Mouse (Mus musculus) erythroid progenitor cell, adult 5-6 weeks (primary cell): ENCODE data around the gene Abt1. TPM values are rescaled to one million over a fixed set of nuclear protein-coding genes. Genes with fewer than 3 reads are reported as not detected.

Experiments used
- ATAC-seq: replicated peaks from 2 replicates; pipeline ENCODE4 v1.8.0; 2016; ENCODE audit warnings: moderate number of reproducible peaks, mild to moderate bottlenecking, moderate TSS enrichment, inconsistent platforms; ENCODE audit not compliant: poor library complexity, low FRiP score, severe bottlenecking
- total RNA-seq, 2 experiments: library from RNA; stranded (forward) in 1 of 2; stranded (reverse) in 1 of 2; fragments of 150-400 nt in 1 of 2; fragments of 186-747, 209-891 nt in 1 of 2; gene quantifications; 2 replicates each; pipeline versions ENCODE4 v1.2.3 to v1.2.4; 2015 to 2017; ENCODE audit warnings: low replicate concordance in 2 of 2

The Abt1 gene
- total RNA-seq (2015; ENCODE audit: low replicate concordance) (1.1 and 2.1 TPM in 2 replicates), total RNA-seq (2017; ENCODE audit: low replicate concordance) (1.3 and 1.6 TPM in 2 replicates)

- ATAC-seq = peak; percentile 78
Measured at GRCm38 (mm10) chr13:23423286-23424051, at the start of gene Abt1. TSS of gene Abt1 (minus strand) at chr13:23423866.

DNA sequence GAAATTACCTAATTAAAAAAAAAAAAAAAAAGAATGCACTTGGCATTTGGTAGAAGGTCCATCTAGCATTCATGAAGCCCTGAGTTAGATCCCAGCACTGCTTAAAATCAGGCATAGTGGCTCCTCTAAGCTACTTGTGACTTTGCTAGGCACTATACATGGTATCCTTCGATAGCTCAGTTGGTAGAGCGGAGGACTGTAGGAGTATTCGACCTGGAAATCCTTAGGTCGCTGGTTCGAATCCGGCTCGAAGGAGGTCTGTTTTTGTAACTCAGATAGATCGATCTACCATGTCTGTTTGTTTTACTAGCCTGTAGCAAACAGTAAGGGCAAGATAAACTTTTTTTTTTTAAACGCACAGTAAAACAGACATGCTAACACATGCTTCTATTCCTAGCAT lies 43.2 kb upstream of the Abt1 start:
- no peak for ATAC-seq

GRCm38 (mm10) chr13:23466306-23466705 lies 42.6 kb upstream of the Abt1 start:
- no peak for ATAC-seq

GRCm38 (mm10) chr13:23465600-23466109 lies 42.0 kb upstream of the Abt1 start, which contains the start of gene Btn1a1:
TSS of gene Btn1a1 (minus strand) at chr13:23465901.
- no peak for ATAC-seq

DNA sequence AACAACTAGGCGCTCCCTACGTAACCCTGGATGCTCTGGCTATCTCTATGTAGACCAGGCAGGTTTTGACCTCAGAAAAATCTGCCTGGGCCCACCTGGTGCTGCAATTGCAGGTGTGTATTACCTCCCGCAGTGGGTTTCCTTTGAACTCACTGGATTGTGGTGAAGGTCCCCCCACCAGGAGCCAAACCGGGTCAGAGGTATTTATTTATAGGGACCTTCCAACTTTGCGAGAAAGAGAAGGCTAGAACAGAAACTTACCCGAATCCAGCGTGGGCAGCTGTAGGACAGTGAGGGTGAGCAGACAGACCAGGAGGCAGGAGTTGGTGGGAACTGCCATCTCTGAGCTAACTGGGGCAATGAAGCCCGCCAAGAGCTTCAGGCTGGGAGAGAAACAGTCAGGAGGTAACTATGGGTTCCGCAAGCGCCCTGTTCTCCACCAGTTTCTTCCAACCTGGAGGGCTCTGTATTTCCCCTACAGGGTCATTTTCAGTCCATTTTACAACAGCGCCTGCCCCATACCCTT lies 41.2 kb upstream of the Abt1 start:
- no peak for ATAC-seq

- ATAC-seq = peak; percentile 79
Measured at GRCm38 (mm10) chr13:23464224-23464637, 40.6 kb upstream of the Abt1 start.

GRCm38 (mm10) chr13:23463381-23464223 lies 39.9 kb upstream of the Abt1 start:
- ATAC-seq = peak; percentile 28

- ATAC-seq = no peak
Measured at GRCm38 (mm10) chr13:23462669-23463068, 39.0 kb upstream of the Abt1 start.

- no peak for ATAC-seq
Measured at GRCm38 (mm10) chr13:23462063-23462462, 38.4 kb upstream of the Abt1 start.

GRCm38 (mm10) chr13:23459264-23459846 lies 35.7 kb upstream of the Abt1 start:
- peak; percentile 68 for ATAC-seq

- no peak for ATAC-seq
Measured at GRCm38 (mm10) chr13:23453926-23454325, 30.3 kb upstream of the Abt1 start.

GRCm38 (mm10) chr13:23453362-23453862 lies 29.7 kb upstream of the Abt1 start:
- peak; percentile 78 for ATAC-seq

DNA sequence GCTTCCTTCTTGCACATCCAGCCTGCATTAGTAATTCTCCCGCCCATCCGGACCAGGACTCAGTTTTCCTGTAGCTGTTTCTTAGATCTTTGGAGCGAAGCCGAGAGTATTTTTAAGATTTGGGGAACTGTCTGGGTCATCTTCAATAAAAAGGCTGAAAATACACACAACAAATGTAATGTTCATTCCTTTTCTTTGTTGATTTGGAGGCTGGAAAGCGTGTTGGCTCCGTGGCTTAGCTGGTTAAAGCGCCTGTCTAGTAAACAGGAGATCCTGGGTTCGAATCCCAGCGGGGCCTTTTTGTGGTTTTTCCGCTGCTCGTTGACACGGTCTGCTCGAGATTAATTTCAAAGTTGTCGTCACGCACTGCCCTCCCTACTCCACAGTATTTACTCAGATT lies 26.7 kb upstream of the Abt1 start:
- ATAC-seq = peak; percentile 20

DNA sequence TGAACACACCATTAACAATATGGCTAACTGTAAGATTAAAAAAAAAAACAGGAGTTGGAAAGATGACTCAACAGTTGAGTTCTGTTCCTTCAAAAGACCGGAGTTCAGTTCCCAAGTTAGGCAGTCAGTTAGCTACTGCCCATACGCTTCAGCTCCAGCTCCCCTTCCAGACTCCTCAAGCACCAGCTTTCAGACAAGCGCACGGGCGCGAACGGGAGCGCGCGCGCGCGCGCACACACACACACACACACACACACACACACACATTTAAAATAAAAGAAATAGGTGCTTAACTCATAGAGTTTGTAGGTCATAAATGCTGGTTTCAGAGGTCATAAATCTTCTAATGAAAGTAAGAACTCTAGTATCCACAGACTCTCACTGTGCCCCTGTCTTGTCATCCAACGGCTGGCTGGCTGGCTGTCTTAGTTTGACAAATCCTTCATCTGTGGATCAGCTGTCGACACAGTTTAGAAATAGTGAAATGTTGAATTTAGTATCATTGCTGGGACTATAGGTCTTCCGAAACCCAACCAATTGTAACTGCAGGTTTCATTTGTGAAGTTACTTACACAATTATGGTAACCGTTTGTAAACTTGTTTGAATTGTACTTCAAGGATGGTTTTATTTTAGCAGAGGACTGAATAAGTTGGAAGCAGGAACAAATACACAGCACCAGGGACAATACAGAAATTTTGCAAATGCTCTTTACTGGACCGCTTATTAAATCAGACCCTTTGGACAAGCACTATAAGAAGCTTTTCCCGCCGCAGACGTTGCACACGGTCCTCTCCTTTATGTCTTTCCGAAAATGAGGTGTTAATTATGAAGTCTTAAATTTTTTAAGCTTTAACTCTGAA lies 25.8 kb upstream of the Abt1 start:
- ATAC-seq = peak; percentile 33; the same call in 1 of the 2 replicates

DNA sequence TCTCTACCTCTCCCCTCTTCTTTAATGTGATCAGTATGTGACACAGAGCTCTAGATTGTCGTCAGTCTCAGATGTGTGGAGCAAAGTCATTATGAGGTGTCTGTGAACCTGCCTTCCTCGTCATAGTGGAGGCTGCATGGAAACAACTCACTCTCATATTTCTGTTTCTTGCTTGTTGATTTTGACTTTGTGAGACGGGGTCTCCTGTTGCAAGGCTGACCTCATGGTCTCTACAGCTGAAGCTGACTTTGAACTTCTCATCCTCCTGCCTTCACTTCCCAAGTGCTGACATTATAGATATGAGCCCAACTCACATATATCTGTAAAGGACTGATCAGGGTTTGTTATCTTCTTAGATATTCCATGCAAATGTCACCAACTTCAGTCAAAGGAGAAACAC lies 25.1 kb upstream of the Abt1 start:
- no peak for ATAC-seq

GRCm38 (mm10) chr13:23446498-23446952 lies 22.9 kb upstream of the Abt1 start:
- ATAC-seq = peak; percentile 50

DNA sequence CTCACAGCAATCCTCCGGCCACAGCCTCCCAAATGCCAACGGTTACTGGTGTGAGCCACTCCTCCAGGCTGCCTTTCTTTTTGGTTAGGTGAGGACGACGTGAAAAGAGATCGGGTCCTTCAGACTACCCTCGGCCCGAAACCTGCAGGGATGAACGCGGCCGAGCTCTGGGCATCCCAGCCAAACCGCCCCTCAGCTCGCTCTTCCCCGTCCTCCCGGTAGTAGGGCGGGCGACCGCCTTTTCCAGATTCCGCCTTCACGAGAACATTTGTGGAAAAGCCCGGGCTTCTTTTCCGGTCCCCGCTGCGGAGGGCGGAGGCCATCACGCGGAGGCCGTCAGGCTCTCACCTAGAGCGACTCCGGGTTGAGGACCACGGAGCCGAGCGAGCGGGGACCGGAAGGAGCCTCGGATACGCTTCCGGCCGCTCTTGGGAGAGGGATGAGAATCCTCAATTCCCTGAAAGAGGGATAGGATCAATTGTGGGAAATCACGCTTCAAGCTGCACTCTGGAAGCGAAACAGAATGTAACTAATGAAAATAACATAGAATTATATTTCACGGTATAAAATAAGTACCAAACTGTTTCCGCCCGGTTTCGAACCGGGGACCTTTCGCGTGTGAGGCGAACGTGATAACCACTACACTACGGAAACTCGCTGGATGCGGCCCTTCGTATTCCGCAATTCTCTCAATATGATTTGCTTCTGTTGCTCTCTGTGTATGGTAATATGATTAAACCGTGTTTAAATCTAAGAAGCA lies 22.1 kb upstream of the Abt1 start:
- ATAC-seq = peak; percentile 83

GRCm38 (mm10) chr13:23445156-23445555 lies 21.5 kb upstream of the Abt1 start:
- no peak for ATAC-seq
